Comparison of ENCODE assay signal across 19 mouse cellular contexts in genomic region chr1:62580314-62580935, GRCm38 (mm10).
DNase-seq lines count a peak whose midpoint lies in the region; ATAC-seq lines count a peak whose summit lies in the region.
"Had no signal": no experiment of that assay in that cellular context is flagged by ENCODE, and none has a peak within 500 bp of the region (broad histone marks: within the 10 kb centered on the region; RNA-seq: fewer than 3 reads in every experiment).

No protein-coding gene starts in this region.

- peak overlapping the region; percentile 29; the same call in 1 of the 2 replicates for H3K27ac ChIP-seq in limb, embryonic 12.5 days
- no peak overlapping the region for H3K27ac ChIP-seq in limb, embryonic 10.5 days
- H3K27ac ChIP-seq in intestine, embryonic 16.5 days (ENCODE audit: low read length) = peak overlapping the region; percentile 69
- peak overlapping the region; percentile 51; the same call in 1 of the 2 replicates for H3K27ac ChIP-seq in stomach, embryonic 15.5 days
- H3K27ac ChIP-seq: hindbrain, embryonic 12.5 days; midbrain, embryonic 13.5 days; neural tube, embryonic 15.5 days had no signal

- no peaks in the 10 kb centered on the region for H3K27me3 ChIP-seq in limb, embryonic 12.5 days
- H3K27me3 ChIP-seq in limb, embryonic 10.5 days (ENCODE audit: low read depth, poor library complexity, severe bottlenecking) = no peaks in the 10 kb centered on the region
- no peaks in the 10 kb centered on the region for H3K27me3 ChIP-seq in intestine, embryonic 16.5 days (replicated peaks; ENCODE audit: control insufficient read depth, insufficient read depth, low read length)
- H3K27me3 ChIP-seq in stomach, embryonic 15.5 days (replicated peaks) = no peaks in the 10 kb centered on the region
- H3K27me3 ChIP-seq: hindbrain, embryonic 12.5 days; midbrain, embryonic 13.5 days; neural tube, embryonic 15.5 days had no signal

- DNase-seq in limb, embryonic 10.5 days (ENCODE audit: low spot score) = no peak
- peak; percentile 25 for DNase-seq in brain, adult 2 months (ENCODE audit: low read depth, low spot score)
- no peak for DNase-seq in adrenal gland, postnatal 36 days
- no peak for DNase-seq in gastrocnemius, postnatal 14 days
- DNase-seq: cerebellum, adult 11-12 months; cerebellum, postnatal 25 days; kidney, postnatal 10 days; thymus, postnatal 14 days had no signal

- no peak overlapping the region for H3K4me2 ChIP-seq in limb, embryonic 12.5 days
- no peak overlapping the region for H3K4me2 ChIP-seq in intestine, embryonic 16.5 days (ENCODE audit: low read depth, low read length)
- H3K4me2 ChIP-seq in stomach, embryonic 15.5 days = no peak overlapping the region
- H3K4me2 ChIP-seq: hindbrain, embryonic 12.5 days; liver, embryonic 11.5 days; midbrain, embryonic 13.5 days; neural tube, embryonic 15.5 days had no signal

- peaks cover 15% of the 10 kb centered on the region for H3K4me1 ChIP-seq in limb, embryonic 12.5 days (replicated peaks)
- peaks cover 16% of the 10 kb centered on the region; the same call in 1 of the 2 replicates for H3K4me1 ChIP-seq in limb, embryonic 10.5 days
- H3K4me1 ChIP-seq in intestine, embryonic 16.5 days (ENCODE audit: control insufficient read depth, insufficient read depth, low read length) = no peaks in the 10 kb centered on the region
- H3K4me1 ChIP-seq in stomach, embryonic 15.5 days = no peaks in the 10 kb centered on the region
- H3K4me1 ChIP-seq: hindbrain, embryonic 12.5 days; neural tube, embryonic 15.5 days had no signal

- 33% methylated on average over 4 of the region's 4 CpGs for WGBS in limb, embryonic 12.5 days
- WGBS in limb, embryonic 10.5 days = 56% methylated on average over 4 of the region's 4 CpGs
- WGBS in intestine, embryonic 16.5 days = 43% methylated on average over 4 of the region's 4 CpGs
- WGBS in stomach, embryonic 15.5 days = 29% methylated on average over 4 of the region's 4 CpGs

- intact Hi-C loops in gastrocnemius, postnatal 14 days (cut with DNase I; ENCODE audit: low total_unique reads) = no loop called here

- H3K9me3 ChIP-seq in limb, embryonic 12.5 days = no peaks in the 10 kb centered on the region
- H3K9me3 ChIP-seq in limb, embryonic 10.5 days (replicated peaks) = no peaks in the 10 kb centered on the region
- H3K9me3 ChIP-seq in intestine, embryonic 16.5 days (ENCODE audit: control insufficient read depth, low read length) = no peaks in the 10 kb centered on the region
- no peaks in the 10 kb centered on the region for H3K9me3 ChIP-seq in stomach, embryonic 15.5 days
- H3K9me3 ChIP-seq: hindbrain, embryonic 12.5 days; midbrain, embryonic 13.5 days; neural tube, embryonic 15.5 days had no signal

- no peak for ATAC-seq in limb, embryonic 12.5 days (ENCODE audit: insufficient number of reproducible peaks, insufficient read depth, low FRiP score, low TSS enrichment, low read depth)
- peak; percentile 35; the same call in 1 of the 2 replicates for ATAC-seq in intestine, embryonic 16.5 days
- ATAC-seq in stomach, embryonic 15.5 days (ENCODE audit: insufficient read depth, low FRiP score, low read depth) = no peak
- ATAC-seq: forebrain, embryonic 14.5 days; inflammation-experienced regulatory T-cells, adult 6 months; midbrain, embryonic 13.5 days had no signal

- H3K4me3 ChIP-seq in limb, embryonic 12.5 days (replicated peaks) = no peak overlapping the region
- no peak overlapping the region for H3K4me3 ChIP-seq in limb, embryonic 10.5 days
- H3K4me3 ChIP-seq in intestine, embryonic 16.5 days (ENCODE audit: low read length) = no peak overlapping the region
- H3K4me3 ChIP-seq in stomach, embryonic 15.5 days (replicated peaks) = no peak overlapping the region
- H3K4me3 ChIP-seq: erythroblast, embryonic 14.5 days; hindbrain, embryonic 12.5 days; midbrain, embryonic 13.5 days; myocyte; neural tube, embryonic 15.5 days had no signal

- no peak overlapping the region for H3K9ac ChIP-seq in limb, embryonic 12.5 days (replicated peaks)
- no peak overlapping the region for H3K9ac ChIP-seq in intestine, embryonic 16.5 days (ENCODE audit: low read depth, low read length)
- no peak overlapping the region for H3K9ac ChIP-seq in stomach, embryonic 15.5 days
- H3K9ac ChIP-seq: hindbrain, embryonic 12.5 days; midbrain, embryonic 13.5 days; neural tube, embryonic 15.5 days had no signal

- H3K36me3 ChIP-seq in limb, embryonic 12.5 days = no peaks in the 10 kb centered on the region
- H3K36me3 ChIP-seq in limb, embryonic 10.5 days = no peaks in the 10 kb centered on the region
- no peaks in the 10 kb centered on the region for H3K36me3 ChIP-seq in intestine, embryonic 16.5 days (ENCODE audit: control insufficient read depth, insufficient read depth, low read length)
- no peaks in the 10 kb centered on the region for H3K36me3 ChIP-seq in stomach, embryonic 15.5 days
- H3K36me3 ChIP-seq: hindbrain, embryonic 12.5 days; midbrain, embryonic 13.5 days; neural tube, embryonic 15.5 days had no signal
